Mouse (Mus musculus) limb, embryonic 14.5 days (tissue): ENCODE measurements around the gene Rnf220. TPM values are rescaled to one million over a fixed set of nuclear protein-coding genes. Genes with fewer than 3 reads are reported as not detected.

Experiments used
- ATAC-seq: fragments of 200-750 bp; cut with Nextera tagmentation; 2 replicates; pipeline ENCODE4 v1.8.0; 2017; ENCODE audit warnings: low read depth, moderate number of reproducible peaks, moderate TSS enrichment; ENCODE audit not compliant: low FRiP score
- DNase-seq: peaks from one replicate; pipeline ENCODE4 v3.0.0-alpha.2; 2015; ENCODE audit warnings: low spot score
- H3K27ac ChIP-seq: fragments of 300-500 bp; sonication (generic); replicated peaks from 2 replicates; pipeline ENCODE4 v1.5.1; 2014; ENCODE audit warnings: low read depth, mild to moderate bottlenecking, low read length, moderate library complexity, mixed read lengths
- H3K27me3 ChIP-seq: fragments of 300-500 bp; sonication (generic); 2 replicates; pipeline ENCODE4 v1.6.1; 2014; ENCODE audit warnings: low read length, mixed read lengths; ENCODE audit not compliant: control insufficient read depth, insufficient read depth
- H3K36me3 ChIP-seq: fragments of 300-500 bp; sonication (generic); 2 replicates; pipeline ENCODE4 v1.6.1; 2014; ENCODE audit warnings: mild to moderate bottlenecking, low read length, moderate library complexity, mixed read lengths; ENCODE audit not compliant: control insufficient read depth, insufficient read depth
- H3K4me1 ChIP-seq: fragments of 300-500 bp; sonication (generic); 2 replicates; pipeline ENCODE4 v1.6.1; 2014; ENCODE audit warnings: antibody characterized with exemption, low read length, mixed read lengths; ENCODE audit not compliant: control insufficient read depth, insufficient read depth
- H3K4me2 ChIP-seq: fragments of 300-500 bp; sonication (generic); replicated peaks from 2 replicates; pipeline ENCODE4 v1.6.1; 2014; ENCODE audit warnings: low read depth, mild to moderate bottlenecking, low read length, moderate library complexity; ENCODE audit not compliant: severe bottlenecking
- H3K4me3 ChIP-seq: fragments of 300-500 bp; sonication (generic); replicated peaks from 2 replicates; pipeline ENCODE4 v1.5.1; 2014; ENCODE audit warnings: low read length
- H3K9ac ChIP-seq: fragments of 300-500 bp; sonication (generic); 2 replicates; pipeline ENCODE4 v1.6.1; 2014; ENCODE audit warnings: mild to moderate bottlenecking, low read depth, low read length, moderate library complexity; ENCODE audit not compliant: severe bottlenecking
- H3K9me3 ChIP-seq: fragments of 300-500 bp; sonication (generic); 2 replicates; pipeline ENCODE4 v1.6.1; 2016; ENCODE audit warnings: low read length; ENCODE audit not compliant: control insufficient read depth
- POLR2A ChIP-seq: fragments of 200-500 bp; IDR thresholded peaks from 2 replicates; pipeline ENCODE4 v1.8.0; 2012; ENCODE audit warnings: inconsistent platforms, mild to moderate bottlenecking, moderate library complexity, borderline replicate concordance; ENCODE audit not compliant: insufficient read depth, insufficient read length; ENCODE audit errors: extremely low read depth
- WGBS: fragments of 180-500 bp; shearing (Covaris S2); extraction: QIAGEN DNeasy Blood & Tissue Kit; methylation state at CpG from one replicate; pipeline ENCODE4 v1.1.7; 2014; 5-methylcytosine and 5-hydroxymethylcytosine counted together
- polyA plus RNA-seq, 2 experiments: library from polyadenylated mRNA; depleted of rRNA in 1 of 2; stranded (reverse) in 1 of 2; unstranded in 1 of 2; fragments of >200 nt; fragmentation: Nextera tagmentation in 1 of 2; extraction: Ambion mirVana in 1 of 2; gene quantifications; 2 replicates each; pipeline versions ENCODE4 v1.2.1 to v1.2.3; 2012 to 2014

Rnf220 gene
- polyA plus RNA-seq, 2 experiments, result 72.8 to 126 TPM

GRCm38 (mm10) chr4:117325076-117325475 lies 171.8 kb downstream of the Rnf220 start:
- DNase-seq (no peak), ATAC-seq (no peak)
- Histone ChIP-seq H3K4me2 (no peak overlapping the region), H3K9me3 (no peaks in the 10 kb centered on the region), H3K9ac (no peak overlapping the region), H3K4me1 (peaks cover 7% of the 10 kb centered on the region), H3K4me3 (no peak overlapping the region), H3K27ac (no peak overlapping the region), H3K36me3 (no peaks in the 10 kb centered on the region; the same call in 1 of the 2 replicates), H3K27me3 (no peaks in the 10 kb centered on the region)
- WGBS, result 84% methylated on average over 2 of the region's 2 CpGs
- TF ChIP-seq POLR2A, result no peak

GRCm38 (mm10) chr4:117323515-117324344 lies 173.1 kb downstream of the Rnf220 start:
- peak; percentile 73 for ATAC-seq
- H3K4me1 ChIP-seq, result peaks cover 3% of the 10 kb centered on the region; the same call in 1 of the 2 replicates
- H3K36me3 ChIP-seq, result no peaks in the 10 kb centered on the region; the same call in 1 of the 2 replicates
- WGBS, result 20% methylated on average over 14 of the region's 14 CpGs
- TF ChIP-seq POLR2A, result no peak
- H3K4me2 ChIP-seq, result no peak overlapping the region
- H3K9ac ChIP-seq, result no peak overlapping the region
- no peaks in the 10 kb centered on the region for H3K27me3 ChIP-seq
- DNase-seq, result peak; percentile 71
- H3K27ac ChIP-seq, result no peak overlapping the region
- H3K9me3 ChIP-seq, result no peaks in the 10 kb centered on the region
- H3K4me3 ChIP-seq, result no peak overlapping the region

GRCm38 (mm10) chr4:117321011-117321410 lies 175.8 kb downstream of the Rnf220 start:
- H3K9me3 ChIP-seq, result no peaks in the 10 kb centered on the region
- no peak overlapping the region for H3K27ac ChIP-seq
- 88% methylated on average over 5 of the region's 5 CpGs for WGBS
- H3K4me2 ChIP-seq, result no peak overlapping the region
- ATAC-seq, result no peak
- DNase-seq, result no peak
- H3K27me3 ChIP-seq, result no peaks in the 10 kb centered on the region
- H3K4me3 ChIP-seq, result no peak overlapping the region
- no peak overlapping the region for H3K9ac ChIP-seq
- H3K36me3 ChIP-seq, result no peaks in the 10 kb centered on the region
- no peak for TF ChIP-seq POLR2A
- peaks cover 16% of the 10 kb centered on the region for H3K4me1 ChIP-seq

GRCm38 (mm10) chr4:117318508-117318907 lies 178.3 kb downstream of the Rnf220 start:
- Histone ChIP-seq H3K9me3 (no peaks in the 10 kb centered on the region), H3K27me3 (peaks cover 6% of the 10 kb centered on the region; the same call in 1 of the 2 replicates), H3K4me1 (peaks cover 27% of the 10 kb centered on the region), H3K4me2 (no peak overlapping the region), H3K27ac (no peak overlapping the region), H3K9ac (no peak overlapping the region), H3K4me3 (no peak overlapping the region), H3K36me3 (no peaks in the 10 kb centered on the region)
- WGBS, result 69% methylated on average over 9 of the region's 9 CpGs
- ATAC-seq (no peak), DNase-seq (no peak)
- no peak for TF ChIP-seq POLR2A

GRCm38 (mm10) chr4:117317701-117318190 lies 179.1 kb downstream of the Rnf220 start:
- peaks cover 14% of the 10 kb centered on the region for H3K27me3 ChIP-seq
- DNase-seq (no peak), ATAC-seq (no peak)
- no peaks in the 10 kb centered on the region for H3K36me3 ChIP-seq
- no peak overlapping the region for H3K27ac ChIP-seq
- H3K4me3 ChIP-seq, result no peak overlapping the region
- WGBS, result 6% methylated on average over 18 of the region's 18 CpGs
- H3K9ac ChIP-seq, result no peak overlapping the region
- H3K4me2 ChIP-seq, result 0 out of 2 replicates have a peak overlapping the region, but pooled peaks have one; percentile 17
- TF ChIP-seq POLR2A, result no peak
- no peaks in the 10 kb centered on the region for H3K9me3 ChIP-seq
- peaks cover 31% of the 10 kb centered on the region for H3K4me1 ChIP-seq
